Mouse (Mus musculus) limb, embryonic 10.5 days (tissue): ENCODE measurements around the gene Rtkn2. TPM values are rescaled to one million over a fixed set of nuclear protein-coding genes. Genes with fewer than 3 reads are reported as not detected.

ENCODE experiments used
- DNase-seq: peaks from one replicate; pipeline ENCODE4 v3.0.0-alpha.2; 2017; ENCODE audit warnings: low spot score
- H3K27ac ChIP-seq: fragments of 300-500 bp; sonication (generic); 2 replicates; pipeline ENCODE4 v1.5.1; 2016; ENCODE audit warnings: mild to moderate bottlenecking
- H3K27me3 ChIP-seq: fragments of 300-500 bp; sonication (generic); 2 replicates; pipeline ENCODE4 v1.6.1; 2016; ENCODE audit warnings: low read depth, mild to moderate bottlenecking; ENCODE audit not compliant: poor library complexity, severe bottlenecking
- H3K36me3 ChIP-seq: fragments of 300-500 bp; sonication (generic); 2 replicates; pipeline ENCODE4 v1.6.1; 2016; ENCODE audit warnings: mild to moderate bottlenecking, moderate library complexity
- H3K4me1 ChIP-seq: fragments of 300-500 bp; sonication (generic); 2 replicates; pipeline ENCODE4 v1.6.1; 2016
- H3K4me3 ChIP-seq: fragments of 300-500 bp; sonication (generic); 2 replicates; pipeline ENCODE4 v1.5.1; 2016; ENCODE audit warnings: mild to moderate bottlenecking, moderate library complexity
- H3K9me3 ChIP-seq: fragments of 300-500 bp; sonication (generic); replicated peaks from 2 replicates; pipeline ENCODE4 v1.6.1; 2016; ENCODE audit warnings: mild to moderate bottlenecking
- WGBS: fragments of 180-500 bp; shearing (Covaris S2); methylation state at CpG from one replicate; pipeline ENCODE4 v1.1.7; 2016; 5-methylcytosine and 5-hydroxymethylcytosine counted together
- polyA plus RNA-seq: library from polyadenylated mRNA; unstranded; fragments of >200 nt; fragmentation: Nextera tagmentation; extraction: Ambion mirVana; gene quantifications from 2 replicates; pipeline ENCODE4 v1.2.1, GENCODE M21; 2016

The Rtkn2 gene
- polyA plus RNA-seq, 1 experiment from 2014 or later, result 11.8 TPM

DNA sequence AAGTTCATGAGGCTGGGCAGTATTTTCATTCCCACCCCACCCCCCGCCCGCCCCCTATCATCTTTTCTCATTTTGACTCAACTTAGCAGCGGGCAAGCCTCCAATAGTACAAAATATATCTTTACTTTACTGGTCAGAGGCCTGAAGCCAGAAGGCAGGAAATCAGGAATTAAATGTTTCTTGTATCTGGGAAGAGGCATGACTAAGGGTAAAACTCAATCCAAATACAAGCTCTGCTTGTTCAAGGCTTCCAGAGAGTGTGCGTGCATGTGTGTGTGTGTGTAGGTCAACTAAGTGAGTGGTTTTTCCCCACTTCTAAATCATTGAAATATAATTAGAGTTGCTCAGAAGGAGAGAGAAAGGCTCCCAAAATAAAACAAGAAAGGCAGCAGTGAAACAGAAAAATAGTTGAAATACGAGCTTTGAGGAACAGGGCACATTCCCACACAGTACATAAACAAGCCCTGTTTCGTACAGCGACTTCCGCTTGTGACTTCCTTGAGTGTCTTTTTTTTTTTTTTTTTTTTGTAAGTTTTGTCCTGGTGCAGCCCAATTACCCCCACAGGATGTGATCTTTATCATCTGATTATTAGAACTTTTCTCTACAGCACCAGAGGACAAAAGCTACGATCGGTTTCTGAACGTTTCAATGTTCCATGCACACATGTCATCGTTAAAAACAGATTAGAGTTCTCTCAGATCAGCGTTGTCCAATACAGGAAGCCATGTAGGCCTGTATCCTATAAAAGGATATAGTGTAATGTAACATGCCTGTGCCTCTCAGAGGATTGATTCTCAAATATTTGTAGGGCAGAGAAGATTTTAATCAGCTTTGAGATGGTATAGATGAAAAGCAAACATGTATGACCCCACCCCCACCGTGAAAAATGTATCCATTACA, 125.8 kb downstream of the Rtkn2 start:
- Histone ChIP-seq H3K27me3 (no peaks in the 10 kb centered on the region), H3K9me3 (no peaks in the 10 kb centered on the region), H3K4me3 (no peak overlapping the region), H3K27ac (peak overlapping the region; percentile 68), H3K4me1 (peaks cover 32% of the 10 kb centered on the region), H3K36me3 (peaks cover 39% of the 10 kb centered on the region)
- no peak for DNase-seq
- WGBS, result 68% methylated on average over 14 of the region's 14 CpGs

DNA sequence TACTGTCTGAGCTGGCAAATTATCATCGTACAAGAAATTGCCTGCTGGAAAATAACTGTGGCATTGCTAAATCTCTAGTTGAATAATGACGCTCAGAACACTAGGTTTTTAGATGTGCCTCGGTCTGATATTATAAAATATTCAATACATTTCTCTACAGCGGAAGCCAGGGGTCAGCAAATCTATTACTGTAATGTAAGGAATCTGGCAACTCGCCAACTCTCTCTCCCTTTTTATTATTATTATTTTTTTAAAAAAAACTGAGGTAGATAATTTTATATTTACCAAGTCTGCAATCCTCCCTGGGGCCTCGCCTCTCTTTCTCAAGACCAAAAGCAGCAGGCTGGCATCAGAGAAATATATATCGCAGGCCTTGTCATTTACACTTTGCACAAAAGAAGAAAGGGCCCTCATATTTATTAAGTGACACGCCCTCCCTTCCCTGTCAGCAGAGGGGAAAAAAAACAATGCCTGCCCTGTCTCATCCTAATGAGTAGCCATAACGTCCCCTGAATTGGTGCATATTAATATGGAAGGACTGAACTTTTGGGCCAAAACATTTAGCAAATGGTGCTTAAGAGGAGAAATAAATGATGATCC, 127.1 kb downstream of the Rtkn2 start:
- no peak for DNase-seq
- no peaks in the 10 kb centered on the region for H3K27me3 ChIP-seq
- no peaks in the 10 kb centered on the region for H3K9me3 ChIP-seq
- no peak overlapping the region for H3K4me3 ChIP-seq
- WGBS, result 88% methylated on average over 9 of the region's 9 CpGs
- no peak overlapping the region for H3K27ac ChIP-seq
- H3K36me3 ChIP-seq, result peaks cover 29% of the 10 kb centered on the region
- H3K4me1 ChIP-seq, result peaks cover 35% of the 10 kb centered on the region

DNA sequence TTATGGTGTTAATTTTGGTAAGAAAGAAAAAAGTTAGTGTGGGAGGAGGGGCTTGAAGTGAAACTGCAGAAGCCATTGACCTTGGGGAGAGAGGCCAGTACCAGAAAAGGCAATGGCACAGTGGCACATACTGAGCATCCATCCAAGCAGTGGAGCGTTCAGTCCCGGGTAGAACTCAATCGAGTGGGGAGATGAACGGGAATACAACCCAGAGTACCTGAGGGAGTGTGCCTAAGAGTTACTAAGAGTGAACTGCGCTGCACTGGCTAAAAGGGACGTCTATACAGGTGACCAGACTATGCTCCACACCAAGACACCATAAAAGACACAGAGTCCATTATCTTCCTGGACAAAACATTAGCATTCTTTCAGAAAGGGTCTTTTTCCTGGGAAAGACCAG, 128.3 kb downstream of the Rtkn2 start:
- DNase-seq, result no peak
- peaks cover 20% of the 10 kb centered on the region for H3K36me3 ChIP-seq
- WGBS, result 93% methylated on average over 6 of the region's 6 CpGs
- H3K4me3 ChIP-seq, result no peak overlapping the region
- H3K27me3 ChIP-seq, result no peaks in the 10 kb centered on the region
- peaks cover 38% of the 10 kb centered on the region for H3K4me1 ChIP-seq
- H3K9me3 ChIP-seq, result no peaks in the 10 kb centered on the region
- no peak overlapping the region for H3K27ac ChIP-seq

Other genes with a start within 250 kb of the Rtkn2 start
- 1.2 and 1.9 TPM in 2 replicates for gene Zfp365, start 66.9 kb upstream of the Rtkn2 start, polyA plus RNA-seq